Mouse (Mus musculus) olfactory bulb, adult 2 months (tissue): ENCODE results near the gene Zbtb21.

Experiments used
- CTCF ChIP-seq: fragments of 200-500 bp; IDR thresholded peaks from 2 replicates; pipeline ENCODE4 v1.5.1; 2012; ENCODE audit warnings: low read depth, mild to moderate bottlenecking, low read length, moderate library complexity; ENCODE audit not compliant: insufficient read depth
- POLR2A ChIP-seq: fragments of 200-500 bp; IDR thresholded peaks from 2 replicates; pipeline ENCODE4 v1.6.1; 2012; ENCODE audit warnings: mild to moderate bottlenecking, low read depth, low read length, moderate library complexity; ENCODE audit not compliant: insufficient read depth

DNA sequence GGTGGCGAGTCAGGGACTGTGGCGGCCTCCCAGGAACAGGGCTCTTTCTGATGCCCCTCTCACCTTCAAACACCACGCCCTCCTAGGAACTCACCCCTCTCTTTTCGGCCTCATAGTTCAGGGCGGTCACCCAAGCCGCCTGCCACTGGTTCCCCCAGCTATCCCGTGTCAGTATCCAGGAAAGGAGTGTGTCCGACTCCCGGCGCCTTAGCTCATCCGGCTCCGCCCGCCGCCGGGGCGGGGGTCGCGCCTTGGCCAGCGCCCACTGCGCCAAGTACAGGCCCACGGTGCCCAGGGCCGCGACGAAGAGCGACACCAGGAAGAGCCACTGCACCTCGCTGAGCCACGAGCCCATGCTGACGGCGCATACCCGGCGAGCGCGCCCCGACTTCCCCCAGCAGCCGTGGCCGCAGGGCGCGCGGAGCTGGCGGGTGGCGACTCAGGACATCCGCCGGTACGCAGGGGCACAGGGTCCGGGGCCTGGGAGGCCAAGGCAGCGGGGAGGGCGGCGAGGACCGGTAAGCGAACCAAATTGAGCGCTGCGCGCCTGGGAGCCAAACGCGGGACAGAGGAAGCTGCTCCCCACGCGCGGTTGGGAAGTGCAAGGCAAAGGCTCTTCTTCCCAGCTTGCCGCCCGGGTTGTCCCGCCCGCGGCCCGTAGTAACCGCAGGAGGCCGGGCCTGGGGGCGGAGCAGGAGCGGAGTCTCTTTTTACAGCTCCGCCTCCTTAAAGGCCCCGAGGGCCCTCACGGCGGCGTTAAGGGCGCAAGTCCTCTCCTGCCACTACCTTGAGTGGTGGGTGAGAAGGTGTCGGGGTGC, 40.3 kb downstream of the Zbtb21 start:
- peak; percentile 71 for TF ChIP-seq POLR2A
- no peak for TF ChIP-seq CTCF
